Mouse (Mus musculus) limb, embryonic 12.5 days (tissue): ENCODE data around the gene Slc35e2. TPM values are rescaled to one million over a fixed set of nuclear protein-coding genes. Genes with fewer than 3 reads are reported as not detected.

ENCODE experiments used
- ATAC-seq: fragments of 200-750 bp; cut with Nextera tagmentation; 2 replicates; pipeline ENCODE4 v1.8.0; 2017; ENCODE audit warnings: low read depth, moderate TSS enrichment; ENCODE audit not compliant: insufficient number of reproducible peaks, insufficient read depth, low FRiP score, low TSS enrichment
- H3K27ac ChIP-seq: fragments of 300-500 bp; sonication (generic); 2 replicates; pipeline ENCODE4 v1.5.1; 2016; ENCODE audit warnings: mild to moderate bottlenecking, moderate library complexity
- H3K27me3 ChIP-seq: fragments of 300-500 bp; sonication (generic); 2 replicates; pipeline ENCODE4 v1.6.1; 2016; ENCODE audit warnings: mild to moderate bottlenecking, moderate library complexity
- H3K36me3 ChIP-seq: fragments of 300-500 bp; sonication (generic); 2 replicates; pipeline ENCODE4 v1.6.1; 2016; ENCODE audit warnings: mild to moderate bottlenecking, moderate library complexity
- H3K4me1 ChIP-seq: fragments of 300-500 bp; sonication (generic); replicated peaks from 2 replicates; pipeline ENCODE4 v1.6.1; 2016
- H3K4me2 ChIP-seq: fragments of 300-500 bp; sonication (generic); 2 replicates; pipeline ENCODE4 v1.6.1; 2016; ENCODE audit warnings: mild to moderate bottlenecking, moderate library complexity
- H3K4me3 ChIP-seq: fragments of 300-500 bp; sonication (generic); replicated peaks from 2 replicates; pipeline ENCODE4 v1.5.1; 2016; ENCODE audit warnings: mild to moderate bottlenecking
- H3K9ac ChIP-seq: fragments of 300-500 bp; sonication (generic); replicated peaks from 2 replicates; pipeline ENCODE4 v1.6.1; 2016; ENCODE audit warnings: mild to moderate bottlenecking, moderate library complexity
- H3K9me3 ChIP-seq: fragments of 300-500 bp; sonication (generic); 2 replicates; pipeline ENCODE4 v1.6.1; 2016; ENCODE audit warnings: mild to moderate bottlenecking, moderate library complexity
- WGBS: fragments of 180-500 bp; shearing (Covaris S2); methylation state at CpG from one replicate; pipeline ENCODE4 v1.1.7; 2016; 5-methylcytosine and 5-hydroxymethylcytosine counted together
- polyA plus RNA-seq: library from polyadenylated mRNA; unstranded; fragments of >200 nt; fragmentation: Nextera tagmentation; extraction: Ambion mirVana; gene quantifications from 2 replicates; pipeline ENCODE4 v1.2.1, GENCODE M21; 2016

Slc35e2 gene
- polyA plus RNA-seq: 10.9 and 11.6 TPM in 2 replicates

DNA sequence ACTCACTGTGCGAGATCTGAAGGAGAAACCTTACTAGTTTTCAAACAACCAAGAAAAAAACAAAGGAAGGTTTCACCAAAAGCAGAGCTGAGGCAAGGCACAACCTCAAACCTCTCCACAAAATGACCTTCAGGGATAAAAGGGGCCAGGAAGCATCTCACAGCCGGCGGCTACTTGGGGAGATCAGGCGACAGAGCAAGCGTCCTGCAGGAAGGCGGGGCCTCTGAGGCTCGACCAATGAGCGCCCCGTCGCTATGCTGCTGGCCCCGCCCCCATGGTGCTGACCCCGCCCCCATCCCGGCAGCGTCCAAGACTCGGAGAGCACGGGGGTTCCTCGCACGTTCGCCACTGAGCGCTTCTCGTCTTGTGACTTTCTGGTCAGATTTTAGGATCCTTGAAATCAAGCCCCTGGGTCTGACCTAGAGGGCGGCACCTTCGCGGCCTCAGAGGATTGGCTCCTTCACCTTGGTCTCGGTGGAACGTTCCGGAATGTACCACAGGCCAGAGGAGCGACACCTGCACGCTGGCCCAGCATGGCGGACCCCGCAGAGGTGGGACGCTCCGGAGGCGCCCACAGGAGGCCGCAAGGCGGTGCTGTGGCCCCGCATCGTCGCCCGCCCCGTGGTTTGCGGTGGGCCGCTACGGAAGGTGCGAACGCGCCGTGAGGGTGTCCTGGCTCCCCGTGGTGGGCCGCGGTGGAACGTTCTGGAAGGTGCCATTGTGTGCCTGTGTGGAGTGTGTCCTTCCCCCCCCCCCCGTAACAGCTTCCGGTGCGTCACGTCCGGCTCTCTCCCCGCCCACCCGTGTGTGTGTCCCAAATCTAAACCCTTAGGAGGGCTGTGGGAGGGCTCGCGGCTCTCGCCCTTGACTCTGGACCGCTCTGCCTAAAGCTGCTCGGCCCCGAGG is at the start of gene Slc35e2:
Slc35e2 (plus strand) TSS at position 326 of the 906 bp plus-strand sequence.
- Histone ChIP-seq H3K9me3 (no peaks in the 10 kb centered on the region), H3K9ac (peak within 1 kb of the TSS; percentile 88), H3K4me2 (peak within 1 kb of the TSS; percentile 91), H3K36me3 (peaks cover 29% of the 10 kb centered on the region; the same call in 1 of the 2 replicates), H3K4me3 (peak within 1 kb of the TSS; percentile 99), H3K4me1 (peaks cover 5% of the 10 kb centered on the region), H3K27ac (peak within 1 kb of the TSS; percentile 99), H3K27me3 (no peaks in the 10 kb centered on the region)
- WGBS: 1% methylated on average over 63 of the region's 65 CpGs
- peak; percentile 94 for ATAC-seq

- ATAC-seq: no peak
- H3K9ac ChIP-seq: no peak overlapping the region
- peaks cover 95% of the 10 kb centered on the region for H3K36me3 ChIP-seq
- H3K4me2 ChIP-seq: no peak overlapping the region
- no peak overlapping the region for H3K4me3 ChIP-seq
- WGBS: 92% methylated on average over 6 of the region's 6 CpGs
- no peaks in the 10 kb centered on the region for H3K4me1 ChIP-seq
- no peaks in the 10 kb centered on the region for H3K27me3 ChIP-seq
- no peaks in the 10 kb centered on the region for H3K9me3 ChIP-seq
- no peak overlapping the region for H3K27ac ChIP-seq
Observed at GRCm38 (mm10) chr4:155552917-155553532, 48.2 kb upstream of the Slc35e2 start.

- peaks cover 95% of the 10 kb centered on the region for H3K36me3 ChIP-seq
- H3K4me1 ChIP-seq: no peaks in the 10 kb centered on the region
- no peaks in the 10 kb centered on the region for H3K27me3 ChIP-seq
- H3K4me2 ChIP-seq: no peak overlapping the region
- no peak overlapping the region for H3K4me3 ChIP-seq
- no peak for ATAC-seq
- H3K9ac ChIP-seq: no peak overlapping the region
- H3K27ac ChIP-seq: no peak overlapping the region
- no peaks in the 10 kb centered on the region for H3K9me3 ChIP-seq
- 83% methylated on average over 4 of the region's 4 CpGs for WGBS
Observed at GRCm38 (mm10) chr4:155554880-155555279, 46.3 kb upstream of the Slc35e2 start.

DNA sequence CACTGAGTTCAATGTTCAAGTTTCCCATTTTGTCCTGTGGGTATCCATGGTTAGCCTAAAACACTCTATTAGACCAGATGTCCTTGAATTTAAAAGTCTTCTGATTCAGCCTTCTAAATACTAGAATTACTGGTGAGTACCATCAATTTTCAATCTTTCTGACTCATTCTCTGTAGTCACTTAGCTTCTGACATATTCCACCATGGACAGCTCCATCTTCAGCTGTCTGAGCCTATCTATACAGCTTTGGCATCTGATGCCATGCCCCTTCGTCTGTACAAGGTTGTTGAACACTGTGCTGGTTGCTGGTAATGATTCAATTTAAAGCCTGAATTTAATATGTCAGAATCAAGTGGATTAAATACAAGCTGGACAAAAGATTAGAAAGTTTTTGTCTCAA is 45.8 kb upstream of the Slc35e2 start:
- H3K9ac ChIP-seq: no peak overlapping the region
- peaks cover 95% of the 10 kb centered on the region for H3K36me3 ChIP-seq
- WGBS: 78% methylated on average over 1 of the region's 1 CpGs
- no peaks in the 10 kb centered on the region for H3K27me3 ChIP-seq
- no peaks in the 10 kb centered on the region for H3K4me1 ChIP-seq
- H3K4me2 ChIP-seq: no peak overlapping the region
- no peak for ATAC-seq
- H3K27ac ChIP-seq: no peak overlapping the region
- H3K4me3 ChIP-seq: no peak overlapping the region
- H3K9me3 ChIP-seq: no peaks in the 10 kb centered on the region

DNA sequence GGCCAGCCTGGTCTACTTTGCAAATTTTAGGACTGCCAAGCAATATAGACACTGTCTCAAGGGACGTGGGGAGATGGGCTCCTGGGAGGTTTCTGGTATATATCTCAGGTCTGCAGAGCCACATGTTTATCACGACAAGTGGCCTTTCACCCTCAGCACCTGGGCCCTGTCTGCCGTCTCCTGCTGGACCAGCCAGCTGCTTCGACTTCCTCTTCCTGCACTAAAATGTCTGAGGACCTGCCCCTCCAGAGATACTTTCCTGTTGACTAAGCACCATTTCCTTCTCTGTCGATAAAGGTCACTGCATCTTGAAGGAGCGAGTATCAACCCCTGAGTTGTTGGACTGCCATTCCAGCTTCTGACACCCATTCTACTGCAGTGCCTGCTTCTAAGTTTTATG is 41.8 kb upstream of the Slc35e2 start:
- Histone ChIP-seq H3K4me2 (no peak overlapping the region), H3K4me1 (peaks cover 23% of the 10 kb centered on the region), H3K9me3 (no peaks in the 10 kb centered on the region), H3K4me3 (no peak overlapping the region), H3K36me3 (peaks cover 63% of the 10 kb centered on the region), H3K27ac (no peak overlapping the region), H3K9ac (no peak overlapping the region), H3K27me3 (no peaks in the 10 kb centered on the region)
- WGBS: 77% methylated on average over 6 of the region's 6 CpGs
- no peak for ATAC-seq

GRCm38 (mm10) chr4:155560932-155561331 is 40.3 kb upstream of the Slc35e2 start:
- H3K9ac ChIP-seq: no peak overlapping the region
- H3K27me3 ChIP-seq: no peaks in the 10 kb centered on the region
- peaks cover 33% of the 10 kb centered on the region for H3K4me1 ChIP-seq
- WGBS: 60% methylated on average over 2 of the region's 2 CpGs
- H3K27ac ChIP-seq: no peak overlapping the region
- no peak overlapping the region for H3K4me2 ChIP-seq
- peaks cover 48% of the 10 kb centered on the region for H3K36me3 ChIP-seq
- H3K4me3 ChIP-seq: no peak overlapping the region
- no peak for ATAC-seq
- no peaks in the 10 kb centered on the region for H3K9me3 ChIP-seq

- no peak for ATAC-seq
- 72% methylated on average over 7 of the region's 7 CpGs for WGBS
- H3K9ac ChIP-seq: peak within 1 kb of the TSS; percentile 42; the same call in 1 of the 2 replicates
- H3K9me3 ChIP-seq: no peaks in the 10 kb centered on the region
- peaks cover 39% of the 10 kb centered on the region for H3K4me1 ChIP-seq
- H3K27me3 ChIP-seq: no peaks in the 10 kb centered on the region
- peak within 1 kb of the TSS; percentile 83 for H3K4me2 ChIP-seq
- H3K36me3 ChIP-seq: peaks cover 39% of the 10 kb centered on the region
- peak within 1 kb of the TSS; percentile 90 for H3K27ac ChIP-seq
- H3K4me3 ChIP-seq: peak within 1 kb of the TSS; percentile 79
Observed at GRCm38 (mm10) chr4:155561661-155562442, 39.4 kb upstream of the Slc35e2 start, which contains the start of gene Nadk. Nadk (plus strand) TSS chr4:155562378.

GRCm38 (mm10) chr4:155562725-155563399 is 38.4 kb upstream of the Slc35e2 start:
- no peaks in the 10 kb centered on the region for H3K27me3 ChIP-seq
- WGBS: 4% methylated on average over 19 of the region's 19 CpGs
- no peaks in the 10 kb centered on the region for H3K9me3 ChIP-seq
- peak overlapping the region; percentile 90 for H3K27ac ChIP-seq
- peaks cover 39% of the 10 kb centered on the region for H3K4me1 ChIP-seq
- peak overlapping the region; percentile 79 for H3K4me3 ChIP-seq
- 0 out of 2 replicates have a peak, but pooled peaks have one; percentile 7 for ATAC-seq
- H3K9ac ChIP-seq: peak overlapping the region; percentile 42; the same call in 1 of the 2 replicates
- H3K4me2 ChIP-seq: peak overlapping the region; percentile 83
- peaks cover 32% of the 10 kb centered on the region for H3K36me3 ChIP-seq

- peak; percentile 93 for ATAC-seq
- peaks cover 26% of the 10 kb centered on the region for H3K36me3 ChIP-seq
- no peaks in the 10 kb centered on the region for H3K9me3 ChIP-seq
- peak overlapping the region; percentile 79 for H3K4me3 ChIP-seq
- peak overlapping the region; percentile 83 for H3K4me2 ChIP-seq
- H3K4me1 ChIP-seq: peaks cover 39% of the 10 kb centered on the region
- peak overlapping the region; percentile 90 for H3K27ac ChIP-seq
- under 1% methylated on average over 69 of the region's 69 CpGs for WGBS
- H3K9ac ChIP-seq: peak overlapping the region; percentile 75
- H3K27me3 ChIP-seq: no peaks in the 10 kb centered on the region
Observed at GRCm38 (mm10) chr4:155563400-155564231, 37.6 kb upstream of the Slc35e2 start.
